Mouse (Mus musculus) lung, postnatal 25 days (tissue): ENCODE data around the gene Adgrf1.

Experiments used
- DNase-seq: peaks from one replicate; pipeline ENCODE4 v3.0.0; 2022; ENCODE audit warnings: low spot score

Gene Adgrf1

GRCm38 (mm10) chr17:43362881-43363280, 92.8 kb downstream of the Adgrf1 start:
- no peak for DNase-seq

GRCm38 (mm10) chr17:43363921-43364320, 93.8 kb downstream of the Adgrf1 start:
- DNase-seq: no peak

- peak; percentile 47 for DNase-seq
These were observed 95.2 kb downstream of the Adgrf1 start for GRCm38 (mm10) chr17:43365297-43365696.

GRCm38 (mm10) chr17:43366486-43366885, 96.4 kb downstream of the Adgrf1 start:
- DNase-seq: peak; percentile 68

- DNase-seq: no peak
These were observed 98.0 kb downstream of the Adgrf1 start for GRCm38 (mm10) chr17:43368171-43368576.

GRCm38 (mm10) chr17:43372604-43373003, 102.5 kb downstream of the Adgrf1 start:
- DNase-seq: no peak

GRCm38 (mm10) chr17:43374020-43374419, 103.9 kb downstream of the Adgrf1 start:
- DNase-seq: no peak
